Mouse (Mus musculus): ENCODE measurements around the gene Ccdc14.
"Not testable (repeated sequence)": the region's sequence is repeated elsewhere in the genome, so short reads cannot be mapped to it uniquely, and the experiment has no call there.

The Ccdc14 gene

GRCm38 (mm10) chr16:34725156-34725555 lies 34.7 kb downstream of the Ccdc14 start:
- no peak for DNase-seq

- not testable (repeated sequence) for DNase-seq
Observed at GRCm38 (mm10) chr16:34728610-34729009, 38.2 kb downstream of the Ccdc14 start.

GRCm38 (mm10) chr16:34729371-34729770 lies 39.0 kb downstream of the Ccdc14 start:
- DNase-seq, result no peak

- no peak for DNase-seq
Observed at GRCm38 (mm10) chr16:34738656-34739233, 48.3 kb downstream of the Ccdc14 start.

- no peak for DNase-seq
Observed at GRCm38 (mm10) chr16:34742930-34743329, 52.5 kb downstream of the Ccdc14 start.

- peak; percentile 94 for DNase-seq
Observed at GRCm38 (mm10) chr16:34745065-34745585, 54.7 kb downstream of the Ccdc14 start, which contains the start of gene Mylk. TSS of gene Mylk (plus strand) at chr16:34745210.

- no peak for DNase-seq
Observed at GRCm38 (mm10) chr16:34748081-34748720, 57.8 kb downstream of the Ccdc14 start.

- DNase-seq, result no peak
Observed at GRCm38 (mm10) chr16:34749536-34749935, 59.1 kb downstream of the Ccdc14 start.

GRCm38 (mm10) chr16:34752026-34752425 lies 61.6 kb downstream of the Ccdc14 start:
- DNase-seq, result no peak

- DNase-seq, result no peak
Observed at GRCm38 (mm10) chr16:34752977-34753376, 62.6 kb downstream of the Ccdc14 start.

GRCm38 (mm10) chr16:34756991-34757390 lies 66.6 kb downstream of the Ccdc14 start:
- no peak for DNase-seq

GRCm38 (mm10) chr16:34758205-34758604 lies 67.8 kb downstream of the Ccdc14 start:
- DNase-seq, result no peak

- DNase-seq, result no peak
Observed at GRCm38 (mm10) chr16:34763959-34764591, 73.7 kb downstream of the Ccdc14 start.

- no peak for DNase-seq
Observed at GRCm38 (mm10) chr16:34765666-34766065, 75.2 kb downstream of the Ccdc14 start.

GRCm38 (mm10) chr16:34766193-34766592 lies 75.8 kb downstream of the Ccdc14 start:
- no peak for DNase-seq

GRCm38 (mm10) chr16:34767443-34767842 lies 77.0 kb downstream of the Ccdc14 start:
- no peak for DNase-seq

GRCm38 (mm10) chr16:34768436-34768835 lies 78.0 kb downstream of the Ccdc14 start:
- DNase-seq, result no peak

- DNase-seq, result no peak
Observed at GRCm38 (mm10) chr16:34770127-34770526, 79.7 kb downstream of the Ccdc14 start.

- DNase-seq, result no peak
Observed at GRCm38 (mm10) chr16:34772445-34773032, 82.1 kb downstream of the Ccdc14 start.
